Mouse (Mus musculus) cerebellum, adult 11 months (tissue): ENCODE measurements around the gene Hnrnph1.

Experiments used
- DNase-seq: peaks from one replicate; pipeline ENCODE4 v3.0.0; 2022

Gene Hnrnph1

DNA sequence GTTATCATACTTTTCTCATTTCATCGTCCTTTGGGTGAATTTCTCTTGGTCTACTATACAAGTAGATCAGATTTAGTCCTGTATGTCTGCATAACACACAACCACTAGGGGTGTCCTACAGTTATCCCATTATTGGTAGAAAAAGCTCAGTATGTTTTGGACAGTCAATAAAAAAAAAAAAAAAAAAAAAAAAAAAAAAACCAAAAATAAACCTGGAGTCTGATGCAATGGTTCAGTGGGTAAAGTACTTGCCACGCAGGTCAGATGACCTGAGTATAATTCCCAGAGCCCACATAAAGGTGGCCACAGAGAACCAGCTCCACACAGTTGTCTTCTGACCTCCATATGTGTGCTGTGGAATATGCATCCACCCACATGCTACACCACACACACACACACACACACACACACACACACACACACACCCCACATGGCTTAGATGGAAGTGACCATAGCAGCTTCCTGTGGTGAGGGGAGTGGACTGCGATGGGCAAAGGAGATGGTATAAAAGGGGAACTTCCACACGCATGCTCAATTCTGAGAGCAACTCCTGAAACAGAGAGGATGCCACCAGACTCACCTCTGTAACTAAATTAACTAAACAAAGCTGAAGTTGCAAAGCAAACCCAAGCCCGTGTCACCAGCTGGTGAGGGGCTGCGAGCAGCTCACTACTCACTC, 38.9 kb downstream of the Hnrnph1 start:
- no peak for DNase-seq

DNA sequence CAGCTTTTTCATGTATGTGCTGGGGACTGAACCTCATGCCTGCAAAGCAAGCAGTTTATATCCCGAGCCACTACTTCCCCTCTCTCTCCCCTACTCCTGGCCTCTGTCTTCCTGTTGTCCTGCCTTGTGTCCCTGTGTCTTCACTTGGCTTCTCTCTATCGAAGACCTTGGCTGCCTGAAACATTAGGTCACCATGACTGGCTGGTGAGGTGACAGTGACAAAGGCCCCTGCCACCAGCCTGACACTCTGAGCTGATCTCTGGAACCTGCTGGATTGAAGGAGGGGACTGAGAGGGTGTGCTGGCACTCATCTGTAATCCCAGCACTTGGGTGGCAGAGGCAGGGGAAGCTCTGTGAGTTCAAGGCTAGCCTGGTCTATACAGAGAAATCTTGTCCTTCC, 41.1 kb downstream of the Hnrnph1 start:
- DNase-seq = no peak

DNA sequence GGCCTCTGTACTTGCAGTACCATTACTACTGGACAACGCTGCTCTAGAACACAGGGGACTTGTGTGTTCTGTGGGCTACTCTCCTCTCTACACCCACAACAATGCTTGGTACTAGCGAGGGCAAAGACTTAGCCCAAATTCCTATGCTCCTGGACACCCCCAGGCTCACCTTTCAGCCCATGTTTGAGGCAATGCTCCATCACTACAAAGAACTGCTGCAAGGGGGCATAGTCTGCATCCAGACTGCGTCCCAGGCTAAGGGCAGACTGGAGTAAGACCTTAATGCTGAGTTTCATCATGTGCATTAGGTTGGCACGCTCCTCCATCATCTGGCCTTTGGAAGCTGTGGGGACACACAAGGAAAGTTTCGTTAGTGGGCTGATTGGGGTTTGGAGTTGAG, 44.7 kb downstream of the Hnrnph1 start:
- no peak for DNase-seq

DNA sequence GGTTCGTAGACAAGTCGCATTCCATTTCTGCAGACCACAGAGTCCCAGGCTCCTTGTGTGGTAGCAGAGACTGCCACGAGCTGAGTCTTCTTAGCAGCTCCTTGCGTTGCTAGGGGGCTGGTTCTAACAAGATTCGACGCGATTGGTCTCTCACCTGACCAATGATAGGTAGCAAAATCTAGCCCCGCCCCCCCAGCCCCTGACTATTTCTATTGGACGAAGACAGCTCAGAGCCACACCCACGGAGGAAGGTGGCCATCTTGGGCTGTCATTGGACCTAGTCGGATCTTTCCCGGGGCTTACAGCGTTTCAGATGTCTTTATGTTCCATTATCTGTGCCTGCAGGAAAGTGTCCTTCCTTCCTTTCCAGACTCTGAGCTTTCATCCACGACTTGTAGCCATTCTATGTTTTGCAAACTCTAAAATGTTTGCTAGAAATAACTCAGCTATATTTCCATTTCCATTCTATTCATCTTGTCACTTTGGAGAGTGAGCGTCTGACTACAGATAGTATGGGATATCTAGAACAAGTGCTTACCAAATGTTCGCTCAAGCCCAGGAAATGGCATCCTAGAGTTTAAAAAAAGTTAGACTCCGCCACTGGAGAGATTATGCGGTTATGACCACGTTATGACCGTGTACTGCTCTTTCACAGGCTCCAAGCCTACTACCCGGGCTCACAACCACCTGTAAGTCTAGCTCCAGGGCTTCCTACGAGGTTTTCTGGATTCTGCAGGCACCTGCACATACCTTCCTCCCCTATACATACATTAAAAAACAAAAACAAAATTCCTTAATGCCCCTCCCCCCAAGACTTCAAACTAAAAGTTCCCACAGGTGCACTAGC, 45.4 kb downstream of the Hnrnph1 start:
- DNase-seq = peak; percentile 22

DNA sequence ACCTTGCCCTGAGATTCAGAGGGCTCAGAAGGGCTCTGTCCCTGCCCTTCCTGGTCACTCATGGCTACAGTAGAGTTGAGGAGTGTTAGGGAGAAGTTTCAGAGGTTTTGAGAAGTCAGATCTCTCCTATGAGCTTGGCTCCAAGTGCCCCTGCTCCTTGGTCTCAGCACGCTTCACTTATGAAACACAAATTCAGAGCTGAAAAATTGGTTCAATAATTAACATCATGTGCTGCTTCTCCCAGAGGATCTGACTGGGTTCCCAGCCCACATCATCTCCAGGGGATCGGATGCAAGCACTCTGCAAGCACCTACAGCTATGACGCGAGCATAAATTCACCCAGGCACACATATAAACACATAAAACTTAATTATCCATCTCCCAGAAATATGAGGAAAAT, 49.3 kb downstream of the Hnrnph1 start:
- no peak for DNase-seq

DNA sequence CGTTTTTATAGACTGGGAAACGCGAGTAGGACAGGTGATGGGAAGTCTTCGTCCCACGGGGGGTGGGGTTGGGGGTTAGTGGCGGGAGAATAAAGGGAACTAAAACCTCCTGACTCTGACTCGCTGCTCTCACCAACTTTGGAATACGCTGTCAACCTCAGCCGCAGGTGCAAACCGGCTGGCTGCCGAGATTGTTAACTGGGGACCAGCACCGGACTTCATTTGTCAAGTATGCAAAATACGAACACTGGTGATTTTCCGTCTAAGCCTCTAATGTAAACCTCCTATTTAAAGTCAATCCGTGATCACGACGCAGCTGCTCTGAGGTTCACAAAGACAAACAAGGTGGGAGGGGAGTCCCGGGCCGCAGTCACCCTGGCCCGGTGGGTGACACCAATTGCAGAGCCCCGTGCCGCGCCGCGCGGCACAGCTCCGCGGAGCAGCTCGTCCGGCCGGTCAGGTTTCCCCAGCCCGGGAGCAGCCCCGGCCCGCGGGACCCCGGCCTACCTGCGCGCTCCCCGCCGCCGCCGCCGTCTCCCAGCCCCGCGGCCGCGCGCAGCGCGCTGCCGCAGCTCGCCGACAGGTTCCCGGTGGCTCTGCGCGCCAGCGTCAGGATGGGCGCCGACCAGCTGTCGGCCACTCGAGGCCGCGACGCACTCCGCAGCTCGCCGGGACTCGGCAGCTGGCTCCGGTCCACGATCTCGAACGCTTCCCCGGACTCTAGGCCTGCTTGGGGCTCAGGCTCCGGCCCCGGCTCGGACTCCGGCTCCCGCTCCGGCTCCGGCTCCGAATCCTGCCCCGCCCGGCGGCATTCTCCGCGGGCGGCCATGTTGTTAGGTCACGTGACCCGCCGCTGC, 53.7 kb downstream of the Hnrnph1 start, which contains the start of gene Rufy1:
Gene Rufy1, minus strand, starts transcription at position 849 of the 857 bp plus-strand sequence.
- peak; percentile 86 for DNase-seq

DNA sequence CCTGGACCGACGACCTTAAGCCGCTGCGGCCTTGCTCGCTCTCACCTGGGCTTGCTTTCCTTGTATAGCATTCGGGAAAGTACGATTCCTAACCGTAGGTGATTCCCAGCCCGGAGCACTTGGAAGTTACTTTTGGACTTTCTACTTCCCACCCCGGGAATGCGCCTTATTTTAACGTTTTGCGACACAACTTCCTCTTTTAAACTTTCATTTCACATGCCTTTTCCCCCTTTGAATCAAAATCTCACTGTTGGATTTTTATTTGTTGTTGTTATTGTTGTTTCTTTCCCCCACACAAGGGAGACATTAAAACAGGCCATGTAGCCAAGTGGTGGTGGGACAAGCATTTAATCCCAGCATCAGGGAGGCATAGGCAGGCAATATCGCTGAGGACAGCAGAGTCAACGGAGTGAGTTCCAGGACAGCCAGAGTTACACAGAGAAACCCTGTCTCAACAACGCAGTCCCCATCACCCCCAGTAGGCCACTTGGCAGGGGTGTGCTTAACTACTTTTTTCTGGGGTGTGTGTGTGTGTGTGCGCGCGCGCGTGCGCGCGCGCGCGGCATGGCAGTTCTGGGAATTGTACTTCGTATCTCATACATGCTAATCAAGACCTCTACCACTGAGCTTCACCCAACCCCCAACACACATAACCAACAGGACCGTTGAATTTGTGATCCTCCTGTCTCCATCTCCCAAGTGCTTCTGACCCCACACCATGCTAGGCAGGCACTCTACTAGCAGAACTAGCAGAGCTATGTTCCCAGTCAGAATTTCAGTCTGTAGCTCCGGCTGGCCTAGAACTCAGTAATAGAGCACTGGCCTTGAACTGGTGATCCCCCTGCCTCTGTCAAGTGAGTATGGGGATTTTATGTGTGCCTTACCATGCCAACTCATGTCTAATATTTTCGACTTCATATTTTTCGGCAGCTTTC, 54.6 kb downstream of the Hnrnph1 start:
- no peak for DNase-seq

DNA sequence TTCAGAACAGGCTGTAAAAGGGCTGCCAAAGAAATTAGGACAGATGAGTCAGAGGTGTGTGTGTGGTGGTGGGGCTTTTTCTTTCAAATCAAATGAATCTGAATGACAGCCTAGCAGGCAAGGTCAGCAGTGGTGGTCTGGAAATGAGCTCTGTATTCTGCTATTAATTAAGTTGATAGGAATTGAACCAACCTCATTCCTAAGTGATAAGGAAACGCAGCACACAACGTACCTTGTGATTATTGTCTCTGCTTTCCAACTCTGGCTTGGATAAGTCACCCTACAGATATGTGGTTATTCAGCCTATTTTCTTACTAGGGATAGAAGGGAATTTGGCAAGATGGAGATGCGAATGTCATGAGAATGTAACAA, 55.3 kb downstream of the Hnrnph1 start:
- DNase-seq = no peak

DNA sequence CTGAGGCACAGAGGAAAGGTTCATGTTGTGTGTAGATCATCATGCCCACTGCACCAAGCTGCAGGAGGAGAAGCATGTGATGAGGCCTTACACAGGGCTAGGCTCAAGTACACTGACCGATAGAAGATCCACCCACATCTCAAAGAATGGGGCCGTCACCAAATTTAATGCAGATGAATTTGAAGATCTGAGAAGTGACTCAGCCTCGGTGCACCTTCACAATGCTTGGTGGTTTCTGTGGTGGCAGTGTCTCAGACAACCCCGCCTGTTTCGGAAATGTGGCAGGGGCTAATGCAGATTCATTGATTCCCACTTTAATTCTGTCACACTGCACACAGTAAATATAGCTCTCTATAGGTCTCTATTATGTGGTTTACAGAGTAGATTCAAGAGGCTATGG, 56.1 kb downstream of the Hnrnph1 start:
- no peak for DNase-seq
